Comparison of ENCODE assay signal across 12 mouse cellular contexts in genomic region chr2:65832738-65833395, GRCm38 (mm10). TPM values are rescaled to one million over a fixed set of nuclear protein-coding genes. Genes with fewer than 3 reads are reported as not detected.
DNase-seq lines count a peak whose midpoint lies in the region; ATAC-seq and TF ChIP-seq lines count a peak whose summit lies in the region.
"Had no signal": no experiment of that assay in that cellular context is flagged by ENCODE, and none has a peak within 500 bp of the region (broad histone marks: within the 10 kb centered on the region; RNA-seq: fewer than 3 reads in every experiment).

No protein-coding gene starts in this region.

- no peaks in the 10 kb centered on the region for H3K79me2 ChIP-seq in CH12.LX (replicated peaks; ENCODE audit: control insufficient read depth, extremely low read depth, insufficient read depth, poor library complexity, severe bottlenecking)

- no peak for TF ChIP-seq CTCF in CH12.LX (conservative IDR thresholded peaks at IDR 0.05 in 1 of 2, IDR thresholded peaks at IDR 0.05 in 1 of 2; ENCODE audit: low read depth in 2 of 2, low read length in 2 of 2)

- H3K27me3 ChIP-seq in hindbrain, embryonic 15.5 days = no peaks in the 10 kb centered on the region
- no peaks in the 10 kb centered on the region for H3K27me3 ChIP-seq in hindbrain, embryonic 10.5 days (ENCODE audit: insufficient read depth, poor library complexity, severe bottlenecking)
- no peaks in the 10 kb centered on the region for H3K27me3 ChIP-seq in CH12.LX (replicated peaks)
- no peaks in the 10 kb centered on the region for H3K27me3 ChIP-seq in forebrain, embryonic 16.5 days (replicated peaks; ENCODE audit: control insufficient read depth, insufficient read depth, low read length)

- no peaks in the 10 kb centered on the region for H3K36me3 ChIP-seq in hindbrain, embryonic 15.5 days
- H3K36me3 ChIP-seq in hindbrain, embryonic 10.5 days = no peaks in the 10 kb centered on the region
- H3K36me3 ChIP-seq in CH12.LX (replicated peaks in 1 of 2; ENCODE audit: control insufficient read depth in 1 of 2, insufficient read depth in 1 of 2, low read length in 1 of 2) = no peaks in the 10 kb centered on the region
- no peaks in the 10 kb centered on the region for H3K36me3 ChIP-seq in forebrain, embryonic 16.5 days (ENCODE audit: control insufficient read depth, insufficient read depth)

- TF ChIP-seq POLR2A in CH12.LX (IDR thresholded peaks at IDR 0.05; ENCODE audit: low read depth, low read length) = no peak

- H3K9me3 ChIP-seq in hindbrain, embryonic 15.5 days = no peaks in the 10 kb centered on the region
- H3K9me3 ChIP-seq in hindbrain, embryonic 10.5 days = no peaks in the 10 kb centered on the region
- peaks cover 16% of the 10 kb centered on the region for H3K9me3 ChIP-seq in CH12.LX (replicated peaks; ENCODE audit: low read length)
- H3K9me3 ChIP-seq in forebrain, embryonic 16.5 days (ENCODE audit: control insufficient read depth, low read length) = no peaks in the 10 kb centered on the region

- TF ChIP-seq EP300 in CH12.LX (IDR thresholded peaks at IDR 0.05; ENCODE audit: low read length) = no peak

- no peak overlapping the region for H3K4me3 ChIP-seq in hindbrain, embryonic 15.5 days
- H3K4me3 ChIP-seq in hindbrain, embryonic 10.5 days = no peak overlapping the region
- H3K4me3 ChIP-seq in CH12.LX (replicated peaks in 1 of 3; ENCODE audit: low read depth in 2 of 3, low read length in 2 of 3, poor library complexity in 1 of 3) = no peak overlapping the region
- H3K4me3 ChIP-seq in forebrain, embryonic 16.5 days (replicated peaks; ENCODE audit: low read length) = no peak overlapping the region

- TF ChIP-seq RAD21 in CH12.LX (IDR thresholded peaks at IDR 0.05; ENCODE audit: low read depth, low read length) = no peak

- 0 out of 2 replicates have a peak overlapping the region, but pooled peaks have one; percentile 1 for H3K27ac ChIP-seq in hindbrain, embryonic 15.5 days (replicated peaks)
- no peak overlapping the region for H3K27ac ChIP-seq in hindbrain, embryonic 10.5 days
- no peak overlapping the region for H3K27ac ChIP-seq in CH12.LX (ENCODE audit: insufficient read depth, low read depth)
- H3K27ac ChIP-seq in forebrain, embryonic 16.5 days (ENCODE audit: low read length) = peak overlapping the region; percentile 72
- H3K27ac ChIP-seq: kidney, postnatal 0 days had no signal

- no peak overlapping the region for H3K9ac ChIP-seq in hindbrain, embryonic 15.5 days
- no peak overlapping the region for H3K9ac ChIP-seq in CH12.LX (ENCODE audit: insufficient read depth, low read depth)
- H3K9ac ChIP-seq in forebrain, embryonic 16.5 days (replicated peaks; ENCODE audit: low read depth, low read length) = no peak overlapping the region

- 0 out of 2 replicates have a peak, but pooled peaks cover 9% of the 10 kb centered on the region for H3K4me1 ChIP-seq in hindbrain, embryonic 15.5 days (replicated peaks)
- 0 out of 2 replicates have a peak, but pooled peaks cover 4% of the 10 kb centered on the region for H3K4me1 ChIP-seq in hindbrain, embryonic 10.5 days (replicated peaks)
- no peaks in the 10 kb centered on the region for H3K4me1 ChIP-seq in CH12.LX (ENCODE audit: control insufficient read depth in 1 of 2, insufficient read depth in 2 of 2)
- H3K4me1 ChIP-seq in forebrain, embryonic 16.5 days (replicated peaks; ENCODE audit: control insufficient read depth, insufficient read depth, low read length) = peaks cover 13% of the 10 kb centered on the region

- peak overlapping the region; percentile 16 for H3K4me2 ChIP-seq in hindbrain, embryonic 15.5 days
- no peak overlapping the region for H3K4me2 ChIP-seq in CH12.LX (ENCODE audit: insufficient read depth, low read depth, poor library complexity, severe bottlenecking)
- H3K4me2 ChIP-seq in forebrain, embryonic 16.5 days (ENCODE audit: low read length) = peak overlapping the region; percentile 33

- WGBS in hindbrain, embryonic 15.5 days = 41% methylated on average over 11 of the region's 11 CpGs
- WGBS in hindbrain, embryonic 10.5 days = 86% methylated on average over 11 of the region's 11 CpGs
- 28% methylated on average over 11 of the region's 11 CpGs for WGBS in forebrain, embryonic 16.5 days

- no peak for DNase-seq in hindbrain, embryonic 10.5 days (ENCODE audit: low spot score)
- no peak for DNase-seq in CH12.LX (ENCODE audit: extremely low read depth)
- peak; percentile 64 to 65 for DNase-seq in layer of hippocampus, postnatal 36 days
- DNase-seq in adrenal gland, adult 18-20 months (ENCODE audit: low spot score in 2 of 2) = no peak
- DNase-seq in lung, postnatal 36 days = no peak
- DNase-seq: heart, adult 11 months; thymus, postnatal 4 days had no signal

- dilution Hi-C loops in CH12.LX (cut with MboI; ENCODE audit: extremely low pct_ligation_motif_present, extremely low pct_unique_long_range_greater_than_20kb, low sequenced_read_pairs) = no loop called here

- ATAC-seq in hindbrain, embryonic 15.5 days (ENCODE audit: low FRiP score, low read depth) = peak; percentile 68; the same call in 1 of the 2 replicates
- peak; percentile 91 for ATAC-seq in forebrain, embryonic 16.5 days

- in situ Hi-C loops in CH12.LX (cut with MboI; ENCODE audit: low pct_ligation_motif_present, low pct_unique_long_range_greater_than_20kb, low sequenced_read_pairs) = no loop called here

TF ChIP-seq in CH12.LX, 34 proteins besides CTCF, POLR2A, EP300 and RAD21:
- no peak for TF ChIP-seq E2F4 (IDR thresholded peaks at IDR 0.05; ENCODE audit: insufficient replicate concordance, low read depth, low read length)
- no peak for TF ChIP-seq HCFC1 (IDR thresholded peaks at IDR 0.05; ENCODE audit: low read depth, low read length)
- no peak for TF ChIP-seq MAX (IDR thresholded peaks at IDR 0.05; ENCODE audit: low read length)
- TF ChIP-seq BHLHE40 (IDR thresholded peaks at IDR 0.05; ENCODE audit: low read depth, low read length) = 0 out of 2 replicates have a peak, but pooled peaks have one; percentile 9

RNA-seq across cellular contexts. Expression of gene Csrnp3, which starts 12.7 kb away (rescaled TPM):
- 39.1 and 41.9 TPM in 2 replicates for polyA plus RNA-seq in hindbrain, embryonic 15.5 days (2015; fragmentation: Nextera tagmentation; extraction: Ambion mirVana)
- 9.8 and 12.3 TPM in 2 replicates for polyA plus RNA-seq in hindbrain, embryonic 10.5 days (2016; fragmentation: Nextera tagmentation; extraction: Ambion mirVana)
- 1.7 and 2.5 TPM in 2 replicates for total RNA-seq in CH12.LX (2012; rRNA removed)
- total RNA-seq in CH12.LX (2014; rRNA removed) = 1.7 and 2.3 TPM in 2 replicates
- 2.0 and 2.2 TPM in 2 replicates for polyA plus RNA-seq in CH12.LX (2012; ENCODE audit: insufficient read length, low read depth)
- 61.1 and 67.4 TPM in 2 replicates for polyA plus RNA-seq in forebrain, embryonic 16.5 days (2015; fragmentation: Nextera tagmentation; extraction: Ambion mirVana)
- 10 to 100 TPM; 77.5 to 78.9 TPM for total RNA-seq in layer of hippocampus, postnatal 36 days (2021)
- under 1 TPM; 0.30 to 0.54 TPM for total RNA-seq in adrenal gland, adult 18-20 months (2021)
- total RNA-seq: common myeloid progenitor, adult 5-6 weeks; monocyte, adult 5-6 weeks had no signal

Comparison
In these comparisons a context has a peak if more than half of its experiments do, and no peak if none do; other contexts are left out.
1. H3K27ac ChIP-seq: peak in hindbrain, embryonic 15.5 days (single experiment) and forebrain, embryonic 16.5 days (single experiment); none in hindbrain, embryonic 10.5 days (single experiment) and CH12.LX (single experiment).
2. DNase-seq: peak in layer of hippocampus, postnatal 36 days (2 of 2); none in hindbrain, embryonic 10.5 days (single experiment), CH12.LX (single experiment), adrenal gland, adult 18-20 months (0 of 2) and lung, postnatal 36 days (single experiment).